Mouse (Mus musculus) liver, embryonic 15.5 days (tissue): ENCODE data around the gene Gm45837. TPM values are rescaled to one million over a fixed set of nuclear protein-coding genes. Genes with fewer than 3 reads are reported as not detected.

Source experiments
- ATAC-seq: fragments of 200-750 bp; cut with Nextera tagmentation; 2 replicates; pipeline ENCODE4 v1.8.0; 2017; ENCODE audit warnings: moderate number of reproducible peaks, mild to moderate bottlenecking, moderate library complexity; ENCODE audit not compliant: insufficient read depth
- H3K27ac ChIP-seq: fragments of 300-500 bp; sonication (generic); replicated peaks from 2 replicates; pipeline ENCODE4 v1.5.1; 2015; ENCODE audit warnings: mild to moderate bottlenecking, inconsistent platforms
- H3K27me3 ChIP-seq: fragments of 300-500 bp; sonication (generic); 2 replicates; pipeline ENCODE4 v1.6.1; 2015; ENCODE audit warnings: mild to moderate bottlenecking, inconsistent platforms
- H3K36me3 ChIP-seq: fragments of 300-500 bp; sonication (generic); replicated peaks from 2 replicates; pipeline ENCODE4 v1.6.1; 2015; ENCODE audit warnings: moderate library complexity, mild to moderate bottlenecking, inconsistent platforms
- H3K4me1 ChIP-seq: fragments of 300-500 bp; sonication (generic); replicated peaks from 2 replicates; pipeline ENCODE4 v1.6.1; 2015; ENCODE audit warnings: inconsistent platforms
- H3K4me2 ChIP-seq: fragments of 300-500 bp; sonication (generic); 2 replicates; pipeline ENCODE4 v1.6.1; 2015; ENCODE audit warnings: moderate library complexity, mild to moderate bottlenecking, inconsistent platforms
- H3K4me3 ChIP-seq: fragments of 300-500 bp; sonication (generic); replicated peaks from 2 replicates; pipeline ENCODE4 v1.5.1; 2015; ENCODE audit warnings: mild to moderate bottlenecking, inconsistent platforms
- H3K9ac ChIP-seq: fragments of 300-500 bp; sonication (generic); 2 replicates; pipeline ENCODE4 v1.6.1; 2015; ENCODE audit warnings: moderate library complexity, mild to moderate bottlenecking, inconsistent platforms
- H3K9me3 ChIP-seq: fragments of 300-500 bp; sonication (generic); replicated peaks from 2 replicates; pipeline ENCODE4 v1.6.1; 2016; ENCODE audit warnings: inconsistent platforms
- WGBS: fragments of 180-500 bp; shearing (Covaris S2); methylation state at CpG from one replicate; pipeline ENCODE4 v1.1.7; 2015; ENCODE audit warnings: mixed read lengths; ENCODE audit not compliant: insufficient replicate concordance; 5-methylcytosine and 5-hydroxymethylcytosine counted together
- polyA plus RNA-seq: library from polyadenylated mRNA; unstranded; fragments of >200 nt; fragmentation: Nextera tagmentation; extraction: Ambion mirVana; gene quantifications from 2 replicates; pipeline ENCODE4 v1.2.1, GENCODE M21; 2015

The Gm45837 gene
- polyA plus RNA-seq, 1 experiment from 2014 or later = not detected

DNA sequence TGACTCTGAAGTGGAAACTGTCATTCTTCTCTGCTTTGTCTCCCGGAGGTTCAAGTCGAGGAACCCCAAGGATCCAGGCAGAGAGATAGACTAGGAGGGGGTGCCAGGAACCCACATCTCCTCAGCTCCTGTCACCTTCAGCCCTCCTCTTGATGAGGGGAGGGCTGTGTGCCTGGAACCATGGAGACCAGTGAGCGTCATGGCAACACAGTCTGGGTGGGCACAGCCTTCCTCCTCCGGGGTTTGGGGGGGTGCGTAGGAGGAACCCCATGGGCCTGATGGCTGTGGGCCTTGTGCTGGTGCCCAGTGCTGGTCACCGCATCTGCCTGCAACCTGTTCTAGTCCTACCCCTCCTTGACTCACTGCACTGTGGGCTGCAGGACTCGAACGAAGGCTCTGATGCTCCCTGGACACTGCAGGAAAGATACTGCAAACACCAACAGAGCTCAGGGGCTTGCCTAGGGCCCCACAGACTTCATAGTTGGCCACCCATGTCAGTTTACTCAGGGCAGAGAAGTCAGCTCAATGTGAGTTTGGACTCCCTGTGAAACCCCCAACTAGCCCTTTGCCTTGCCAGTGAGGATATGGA lies 4.9 kb downstream of the Gm45837 start:
- H3K27me3 ChIP-seq = peaks cover 34% of the 10 kb centered on the region
- ATAC-seq = no peak
- H3K9ac ChIP-seq = no peak overlapping the region
- no peak overlapping the region for H3K27ac ChIP-seq
- H3K4me2 ChIP-seq = no peak overlapping the region
- peaks cover 27% of the 10 kb centered on the region for H3K4me1 ChIP-seq
- no peaks in the 10 kb centered on the region for H3K9me3 ChIP-seq
- H3K4me3 ChIP-seq = no peak overlapping the region
- WGBS = 41% methylated on average over 8 of the region's 8 CpGs
- H3K36me3 ChIP-seq = peaks cover 2% of the 10 kb centered on the region; the same call in 1 of the 2 replicates

DNA sequence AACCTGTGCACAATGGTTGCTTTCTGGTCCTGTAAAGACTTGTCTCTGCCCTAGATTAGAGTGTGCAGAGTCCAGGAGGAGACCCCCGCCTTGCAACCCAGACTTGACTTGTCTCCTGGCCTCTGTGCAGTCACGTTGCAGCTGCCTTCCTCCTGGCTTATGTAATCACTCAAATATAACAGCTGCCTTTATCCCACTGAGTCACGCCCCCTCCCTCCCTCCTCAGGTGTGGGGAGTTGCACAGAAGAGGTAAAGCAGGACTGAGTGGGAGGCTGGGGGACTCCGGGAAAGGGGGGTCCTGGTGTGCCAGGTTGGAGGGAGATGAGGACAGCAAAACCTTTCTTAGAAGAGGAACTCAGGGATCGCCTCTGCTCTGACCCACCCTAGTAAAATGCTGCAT lies 5.7 kb downstream of the Gm45837 start:
- no peak overlapping the region for H3K4me3 ChIP-seq
- H3K9me3 ChIP-seq = no peaks in the 10 kb centered on the region
- H3K27ac ChIP-seq = no peak overlapping the region
- H3K9ac ChIP-seq = no peak overlapping the region
- H3K4me2 ChIP-seq = no peak overlapping the region
- H3K4me1 ChIP-seq = peaks cover 32% of the 10 kb centered on the region
- H3K36me3 ChIP-seq = no peaks in the 10 kb centered on the region
- H3K27me3 ChIP-seq = peaks cover 34% of the 10 kb centered on the region
- ATAC-seq = no peak
- 44% methylated on average over 5 of the region's 5 CpGs for WGBS

DNA sequence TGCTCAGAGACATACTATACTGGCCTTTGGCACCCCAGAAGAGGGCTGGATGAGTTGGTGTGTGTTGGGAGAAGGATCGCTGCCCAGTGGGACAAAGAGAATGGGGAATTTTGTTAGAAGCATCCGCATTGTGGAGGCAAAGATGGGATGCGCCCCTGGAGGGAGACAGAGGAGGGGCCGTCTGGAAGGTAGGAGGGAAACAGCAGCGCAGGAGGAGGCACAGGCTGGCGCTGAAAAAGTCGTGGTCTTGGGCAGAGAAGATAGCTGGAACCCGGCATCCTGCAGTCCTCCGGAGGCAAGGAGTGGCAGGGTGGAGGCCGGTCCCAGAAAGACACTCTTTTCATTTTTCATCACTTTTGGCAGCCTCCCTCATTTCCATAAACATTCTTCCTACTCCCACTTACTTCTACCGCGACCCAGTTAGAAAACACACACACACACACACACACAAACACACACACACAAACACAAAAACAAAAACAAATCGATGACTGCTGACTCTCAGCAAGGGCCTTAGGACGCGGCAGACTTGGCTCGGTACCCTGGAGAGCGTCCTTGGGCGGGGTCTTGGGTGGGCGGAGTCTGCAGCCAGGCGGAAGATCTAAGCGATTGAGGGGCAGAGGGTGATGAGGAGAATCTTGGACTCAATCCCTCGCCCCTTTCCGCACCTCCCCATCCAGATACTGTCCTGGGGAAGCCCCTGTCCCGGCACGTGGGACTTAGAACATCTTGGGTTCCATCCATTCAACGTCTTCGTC lies 8.5 kb downstream of the Gm45837 start:
- no peaks in the 10 kb centered on the region for H3K36me3 ChIP-seq
- WGBS = 5% methylated on average over 27 of the region's 27 CpGs
- ATAC-seq = no peak

DNA sequence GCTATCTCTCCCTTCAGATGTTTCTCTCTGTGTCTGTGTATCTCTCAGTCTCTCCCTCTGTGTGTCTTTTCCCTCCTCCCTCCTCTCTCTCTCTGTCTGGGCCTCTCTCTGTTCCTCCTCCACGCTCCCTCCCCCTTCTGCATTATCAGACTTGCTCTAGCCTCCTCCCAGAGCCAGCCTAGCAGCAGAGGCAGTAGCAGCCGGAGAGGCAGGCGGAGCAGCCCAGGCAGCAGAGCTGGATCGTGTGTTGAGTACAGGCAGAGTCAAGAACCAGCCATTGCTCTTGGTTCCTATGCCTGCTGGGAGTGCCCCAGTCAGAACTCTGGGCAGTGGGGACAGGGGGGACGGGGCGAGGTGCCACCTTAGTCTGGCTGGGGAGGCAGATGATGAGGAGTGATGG lies 10.8 kb downstream of the Gm45837 start, which contains the start of gene Pde2a:
Pde2a (plus strand) TSS at position 163 of the 400 bp plus-strand sequence.
- Histone ChIP-seq H3K27me3 (peaks cover 43% of the 10 kb centered on the region), H3K9ac (no peak within 1 kb of the TSS), H3K4me2 (peak within 1 kb of the TSS; percentile 36), H3K36me3 (no peaks in the 10 kb centered on the region), H3K9me3 (no peaks in the 10 kb centered on the region), H3K27ac (no peak within 1 kb of the TSS), H3K4me3 (no peak within 1 kb of the TSS), H3K4me1 (peaks cover 16% of the 10 kb centered on the region)
- ATAC-seq = peak; percentile 52; the same call in 1 of the 2 replicates
- 13% methylated on average over 6 of the region's 6 CpGs for WGBS

More for the DNA sequence above, 8.5 kb downstream of the Gm45837 start:
- Histone ChIP-seq H3K4me3 (no peak overlapping the region), H3K9ac (no peak overlapping the region), H3K27me3 (peaks cover 38% of the 10 kb centered on the region), H3K27ac (no peak overlapping the region), H3K9me3 (no peaks in the 10 kb centered on the region), H3K4me1 (peaks cover 34% of the 10 kb centered on the region), H3K4me2 (no peak overlapping the region)

DNA sequence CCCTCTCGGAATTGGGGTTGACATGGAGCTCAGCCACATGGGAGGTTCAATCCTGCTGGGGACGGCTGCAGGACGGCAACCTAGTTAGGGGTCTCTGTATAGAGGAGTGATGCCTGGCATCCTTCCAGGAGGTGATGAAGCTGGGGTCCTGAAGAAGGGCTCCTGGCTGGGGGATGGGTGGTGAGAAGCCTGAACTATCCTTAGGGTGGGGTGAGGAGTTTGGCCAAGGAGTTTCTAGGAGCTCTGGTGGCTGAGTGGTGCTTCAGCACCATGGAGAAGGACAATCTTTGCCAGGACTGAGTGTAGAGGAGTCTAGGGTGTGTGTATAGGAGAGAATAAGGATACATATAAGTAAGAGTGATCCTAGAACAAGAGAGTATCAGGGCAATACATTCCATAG lies 11.4 kb downstream of the Gm45837 start:
- H3K36me3 ChIP-seq = no peaks in the 10 kb centered on the region
- no peak for ATAC-seq
- H3K27ac ChIP-seq = no peak overlapping the region
- H3K4me1 ChIP-seq = peaks cover 16% of the 10 kb centered on the region
- no peak overlapping the region for H3K9ac ChIP-seq
- H3K4me2 ChIP-seq = peak overlapping the region; percentile 36
- H3K4me3 ChIP-seq = no peak overlapping the region
- H3K27me3 ChIP-seq = peaks cover 38% of the 10 kb centered on the region
- WGBS = 33% methylated on average over 3 of the region's 3 CpGs
- no peaks in the 10 kb centered on the region for H3K9me3 ChIP-seq

DNA sequence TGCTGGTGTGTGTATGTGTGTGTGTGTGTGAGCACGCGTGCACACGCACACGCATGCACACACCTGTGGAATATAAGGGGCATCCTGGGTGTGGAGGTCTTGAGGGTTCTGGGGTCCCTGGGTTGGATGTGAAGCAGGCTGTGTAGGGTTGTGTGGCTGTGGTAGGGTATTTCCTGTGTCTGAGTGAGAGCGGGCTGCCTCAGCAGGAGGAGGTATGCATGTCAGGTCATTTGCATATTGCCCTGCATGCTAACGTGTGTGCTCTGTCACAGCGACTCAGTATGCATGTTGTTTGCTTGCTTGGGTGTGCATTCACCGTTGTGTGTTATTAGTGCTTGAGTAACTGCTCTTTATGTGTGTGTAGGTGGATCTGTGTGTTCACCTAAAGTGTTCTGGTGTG lies 12.0 kb downstream of the Gm45837 start:
- Histone ChIP-seq H3K4me1 (peaks cover 16% of the 10 kb centered on the region), H3K27me3 (peaks cover 32% of the 10 kb centered on the region), H3K4me2 (no peak overlapping the region), H3K9ac (no peak overlapping the region), H3K9me3 (no peaks in the 10 kb centered on the region), H3K4me3 (no peak overlapping the region), H3K36me3 (no peaks in the 10 kb centered on the region), H3K27ac (no peak overlapping the region)
- no peak for ATAC-seq
- 65% methylated on average over 8 of the region's 8 CpGs for WGBS

DNA sequence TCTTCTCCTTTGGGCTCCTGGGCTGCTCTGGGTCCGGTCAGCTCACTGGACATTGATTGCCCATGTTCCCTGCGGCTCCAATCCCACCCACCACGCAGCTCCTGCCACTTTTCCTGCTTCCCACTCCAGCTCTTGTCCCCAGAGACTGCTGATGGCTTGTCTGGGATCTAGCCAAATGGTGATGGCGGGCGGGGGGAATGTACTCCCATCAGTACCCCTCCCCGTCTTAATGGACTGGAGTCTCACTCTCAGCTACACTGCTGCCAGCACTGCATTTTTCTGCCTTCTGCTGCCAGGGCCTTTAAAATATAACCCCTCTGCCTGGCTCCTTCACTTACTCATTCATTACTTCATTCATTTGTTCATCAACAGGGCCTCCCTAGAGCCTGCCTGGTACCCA lies 13.3 kb downstream of the Gm45837 start:
- H3K4me1 ChIP-seq = peaks cover 16% of the 10 kb centered on the region
- WGBS = 50% methylated on average over 6 of the region's 6 CpGs
- peaks cover 23% of the 10 kb centered on the region for H3K27me3 ChIP-seq
- ATAC-seq = no peak
- no peak overlapping the region for H3K4me2 ChIP-seq
- no peaks in the 10 kb centered on the region for H3K36me3 ChIP-seq
- no peak overlapping the region for H3K9ac ChIP-seq
- H3K9me3 ChIP-seq = no peaks in the 10 kb centered on the region
- H3K27ac ChIP-seq = no peak overlapping the region
- no peak overlapping the region for H3K4me3 ChIP-seq

DNA sequence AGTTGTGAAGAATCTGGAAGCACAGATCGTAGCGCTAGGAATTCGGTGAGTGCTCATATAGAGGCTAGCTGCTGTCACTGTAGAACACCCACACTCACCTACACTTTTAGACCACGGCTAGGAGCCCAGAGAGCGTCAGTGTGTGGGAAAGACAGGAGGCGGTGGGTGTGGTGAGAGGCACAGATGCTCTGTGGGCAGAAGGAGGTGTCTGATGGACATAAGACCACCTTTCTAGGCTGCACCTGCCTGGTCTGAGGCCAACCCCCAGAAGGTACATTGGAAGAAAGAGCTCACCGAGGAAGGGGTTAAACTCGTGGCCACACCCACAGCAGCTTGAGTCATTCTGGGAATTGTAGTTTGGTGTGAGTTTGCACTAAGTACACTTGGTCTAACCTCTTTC lies 16.0 kb downstream of the Gm45837 start:
- Histone ChIP-seq H3K4me3 (no peak overlapping the region), H3K9ac (no peak overlapping the region), H3K27me3 (peaks cover 9% of the 10 kb centered on the region; the same call in 1 of the 2 replicates)

DNA sequence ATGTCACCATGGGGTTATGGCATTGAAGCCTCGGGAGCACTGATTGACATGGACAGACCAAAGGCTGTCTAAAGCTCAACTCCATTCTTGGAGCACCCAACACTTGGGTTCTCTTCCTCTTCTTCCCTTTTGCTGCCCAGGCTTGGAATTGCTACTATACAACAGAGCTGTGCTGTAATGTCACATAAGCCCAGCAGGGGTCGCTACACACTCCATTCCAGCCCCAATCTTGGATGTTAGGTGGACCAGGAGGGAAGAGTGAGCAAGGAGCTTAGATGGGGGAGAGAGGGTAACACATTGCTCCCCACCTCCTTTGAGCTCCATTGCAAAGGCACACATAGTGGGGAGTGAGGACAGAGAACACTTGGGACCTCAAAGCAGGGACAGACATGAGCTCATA lies 17.1 kb downstream of the Gm45837 start:
- no peak overlapping the region for H3K9ac ChIP-seq
- H3K9me3 ChIP-seq = no peaks in the 10 kb centered on the region
- 11% methylated on average over 2 of the region's 2 CpGs for WGBS

More for the DNA sequence above, 16.0 kb downstream of the Gm45837 start:
- no peaks in the 10 kb centered on the region for H3K36me3 ChIP-seq
- no peak overlapping the region for H3K4me2 ChIP-seq
- no peaks in the 10 kb centered on the region for H3K9me3 ChIP-seq
- H3K27ac ChIP-seq = no peak overlapping the region
- ATAC-seq = no peak
- 50% methylated on average over 8 of the region's 8 CpGs for WGBS
- H3K4me1 ChIP-seq = peaks cover 4% of the 10 kb centered on the region

DNA sequence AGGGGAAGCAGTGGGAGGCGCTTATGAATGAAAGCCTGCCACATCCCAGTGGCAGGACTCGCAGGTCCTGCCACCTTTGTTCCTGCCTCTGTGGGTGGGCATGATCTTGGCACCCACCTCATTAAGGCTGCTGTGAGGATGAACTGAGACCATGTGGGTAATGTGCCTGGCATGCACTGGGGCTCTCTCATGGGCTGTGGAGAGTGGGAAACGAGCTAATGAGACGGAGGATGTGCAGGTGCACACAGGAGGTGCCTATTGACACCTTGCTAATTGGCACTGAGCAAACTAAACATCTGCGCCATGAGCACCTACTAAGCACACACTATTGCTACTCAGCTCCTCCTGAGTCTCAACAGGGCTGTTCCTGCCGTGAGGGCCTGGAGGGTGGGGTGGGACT lies 24.4 kb downstream of the Gm45837 start:
- Histone ChIP-seq H3K36me3 (no peaks in the 10 kb centered on the region), H3K27ac (no peak overlapping the region), H3K27me3 (no peaks in the 10 kb centered on the region), H3K4me3 (no peak overlapping the region), H3K9me3 (no peaks in the 10 kb centered on the region), H3K9ac (no peak overlapping the region), H3K4me2 (no peak overlapping the region), H3K4me1 (no peaks in the 10 kb centered on the region)
- no peak for ATAC-seq
- 50% methylated on average over 6 of the region's 6 CpGs for WGBS

More for the DNA sequence above, 17.1 kb downstream of the Gm45837 start:
- no peak overlapping the region for H3K4me3 ChIP-seq
- no peaks in the 10 kb centered on the region for H3K4me1 ChIP-seq
- no peak for ATAC-seq
- H3K36me3 ChIP-seq = no peaks in the 10 kb centered on the region
- peaks cover 5% of the 10 kb centered on the region; the same call in 1 of the 2 replicates for H3K27me3 ChIP-seq
- no peak overlapping the region for H3K27ac ChIP-seq
- no peak overlapping the region for H3K4me2 ChIP-seq

DNA sequence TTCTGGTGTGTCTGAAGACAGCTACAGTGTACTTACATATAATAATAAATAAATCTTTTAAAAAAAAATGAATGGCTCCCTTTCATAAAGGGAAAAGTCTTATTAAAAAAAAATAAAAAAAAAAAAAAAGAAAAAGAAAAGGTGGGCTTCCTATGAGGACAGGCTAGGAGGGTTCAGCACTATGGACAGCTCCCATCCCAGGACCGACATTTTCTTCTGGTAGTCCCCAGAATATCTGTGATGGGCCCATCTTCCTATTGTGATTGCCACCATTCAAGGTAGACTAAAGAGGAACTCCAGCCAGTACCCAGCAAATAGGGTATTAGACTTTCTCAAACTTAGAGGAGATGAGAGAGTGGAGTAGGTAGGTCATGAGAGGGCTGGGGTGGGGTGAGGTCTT lies 27.2 kb downstream of the Gm45837 start:
- Histone ChIP-seq H3K27ac (no peak overlapping the region), H3K4me1 (no peaks in the 10 kb centered on the region), H3K36me3 (no peaks in the 10 kb centered on the region), H3K4me2 (no peak overlapping the region), H3K4me3 (no peak overlapping the region), H3K9ac (no peak overlapping the region), H3K9me3 (no peaks in the 10 kb centered on the region), H3K27me3 (peaks cover 10% of the 10 kb centered on the region)
- no peak for ATAC-seq
- WGBS = 6% methylated on average over 1 of the region's 1 CpGs
